Mouse (Mus musculus) liver, embryonic 14.5 days (tissue): Measurements from ENCODE around the gene Adra2b. TPM values are rescaled to one million over a fixed set of nuclear protein-coding genes. Genes with fewer than 3 reads are reported as not detected.

Experiments
- ATAC-seq: fragments of 200-750 bp; cut with Nextera tagmentation; 2 replicates; pipeline ENCODE4 v1.8.0; 2017; ENCODE audit warnings: moderate number of reproducible peaks, mild to moderate bottlenecking, moderate library complexity; ENCODE audit not compliant: insufficient read depth
- DNase-seq, 3 experiments: peaks; one replicate each; pipeline ENCODE4 v3.0.0-alpha.2; 2012 to 2013; ENCODE audit warnings: low read depth in 3 of 3, low spot score in 3 of 3
- H3K27ac ChIP-seq: fragments of 300-500 bp; sonication (generic); 2 replicates; pipeline ENCODE4 v1.5.1; 2014; ENCODE audit warnings: moderate library complexity, mild to moderate bottlenecking, control low read depth, inconsistent platforms
- H3K27me3 ChIP-seq: fragments of 300-500 bp; sonication (generic); 2 replicates; pipeline ENCODE4 v1.6.1; 2014; ENCODE audit warnings: mild to moderate bottlenecking, low read length, moderate library complexity; ENCODE audit not compliant: control insufficient read depth, insufficient read depth
- H3K36me3 ChIP-seq: fragments of 300-500 bp; sonication (generic); replicated peaks from 2 replicates; pipeline ENCODE4 v1.6.1; 2014; ENCODE audit warnings: low read depth; ENCODE audit not compliant: control insufficient read depth, insufficient read depth
- H3K4me1 ChIP-seq, 2 experiments: fragments of 200-500 bp in 1 of 2; fragments of 300-500 bp in 1 of 2; sonication (generic) in 1 of 2; replicated peaks; 2 replicates each; pipeline ENCODE4 v1.6.1; 2012 to 2014; ENCODE audit warnings: antibody characterized with exemption in 1 of 2, inconsistent platforms in 1 of 2, low read length in 1 of 2; ENCODE audit not compliant: control insufficient read depth in 2 of 2, insufficient read depth in 2 of 2
- H3K4me2 ChIP-seq: fragments of 300-500 bp; sonication (generic); 2 replicates; pipeline ENCODE4 v1.6.1; 2014; ENCODE audit warnings: low read depth, mild to moderate bottlenecking, control low read depth, moderate library complexity
- H3K4me3 ChIP-seq, 2 experiments: fragments of 200-500 bp in 1 of 2; fragments of 300-500 bp in 1 of 2; sonication (generic) in 1 of 2; 2 replicates each; pipeline ENCODE4 v1.5.1; 2012 to 2014; ENCODE audit warnings: low read depth in 2 of 2, low read length in 2 of 2, mild to moderate bottlenecking in 2 of 2, control low read depth in 1 of 2, inconsistent platforms in 1 of 2, moderate library complexity in 1 of 2; ENCODE audit not compliant: insufficient read depth in 1 of 2
- H3K9ac ChIP-seq: fragments of 300-500 bp; sonication (generic); replicated peaks from 2 replicates; pipeline ENCODE4 v1.6.1; 2014; ENCODE audit warnings: mild to moderate bottlenecking, control low read depth, moderate library complexity
- H3K9me3 ChIP-seq: fragments of 300-500 bp; sonication (generic); 2 replicates; pipeline ENCODE4 v1.6.1; 2016; ENCODE audit warnings: low read length, mixed read lengths; ENCODE audit not compliant: control insufficient read depth
- CTCF ChIP-seq: IDR thresholded peaks from 2 replicates; pipeline ENCODE4 v1.5.1; 2016; ENCODE audit warnings: antibody characterized with exemption, low read depth, control low read depth
- EP300 ChIP-seq: IDR thresholded peaks from 2 replicates; pipeline ENCODE4 v1.6.1; 2016; ENCODE audit warnings: antibody characterized with exemption, low read depth
- WGBS: fragments of 180-500 bp; shearing (Covaris S2); extraction: QIAGEN DNeasy Blood & Tissue Kit; methylation state at CpG from one replicate; pipeline ENCODE4 v1.1.7; 2014; ENCODE audit not compliant: insufficient replicate concordance; 5-methylcytosine and 5-hydroxymethylcytosine counted together
- polyA plus RNA-seq, 2 experiments: library from polyadenylated mRNA; depleted of rRNA in 1 of 2; stranded (reverse) in 1 of 2; unstranded in 1 of 2; fragments of >200 nt; fragmentation: Nextera tagmentation in 1 of 2; extraction: Ambion mirVana in 1 of 2; gene quantifications; 2 replicates each; pipeline versions ENCODE4 v1.2.1 to v1.2.3; 2012 to 2014

Adra2b gene
- polyA plus RNA-seq, 2 experiments: 13.2 to 20.0 TPM

- Histone ChIP-seq H3K36me3 (no peaks in the 10 kb centered on the region), H3K9me3 (no peaks in the 10 kb centered on the region), H3K27me3 (peaks cover 11% of the 10 kb centered on the region), H3K9ac (no peak within 1 kb of the TSS), H3K27ac (no peak within 1 kb of the TSS), H3K4me1 (peaks cover 0 to 10% of the 10 kb centered on the region in 2 experiments; a peak in 3 of 4 replicates), H3K4me2 (peak within 1 kb of the TSS; percentile 67; the same call in 1 of the 2 replicates), H3K4me3 (peak within 1 kb of the TSS in 1 of 2 experiments; percentile 57; a peak in 2 of 4 replicates)
- WGBS: 48% methylated on average over 4 of the region's 4 CpGs
- no peak for TF ChIP-seq EP300
- TF ChIP-seq CTCF: no peak
- no peak for DNase-seq
- ATAC-seq: no peak
These were observed 24.6 kb upstream of the Adra2b start, which contains the start of gene Astl for GRCm38 (mm10) chr2:127338416-127338815. Astl (plus strand) TSS chr2:127338639.

DNA sequence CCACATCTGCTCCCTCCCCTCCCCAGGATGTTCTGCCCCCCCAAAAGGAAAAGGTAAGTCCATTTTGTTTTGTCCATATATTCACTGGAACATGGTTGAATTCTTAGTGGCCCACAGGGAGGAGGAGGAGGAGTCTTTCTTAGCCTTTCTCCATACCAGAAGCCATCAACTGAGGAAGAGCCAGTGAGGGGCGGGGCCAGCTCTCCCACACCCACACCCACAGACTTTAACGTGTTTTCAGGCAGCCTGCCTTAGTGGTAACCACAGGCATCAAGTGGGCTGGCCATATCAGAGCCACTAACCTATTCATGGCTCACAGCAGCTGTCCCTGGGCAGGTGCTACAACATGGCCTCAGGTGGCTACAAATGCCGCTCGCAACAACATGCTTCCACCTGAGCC lies 24.2 kb upstream of the Adra2b start:
- H3K27me3 ChIP-seq: peaks cover 11% of the 10 kb centered on the region
- H3K36me3 ChIP-seq: no peaks in the 10 kb centered on the region
- no peak for ATAC-seq
- H3K9ac ChIP-seq: no peak overlapping the region
- 62% methylated on average over 4 of the region's 4 CpGs for WGBS
- no peak overlapping the region for H3K4me2 ChIP-seq
- peaks cover 0 to 10% of the 10 kb centered on the region in 2 experiments; a peak in 3 of 4 replicates for H3K4me1 ChIP-seq
- H3K27ac ChIP-seq: no peak overlapping the region
- TF ChIP-seq CTCF (no peak), EP300 (no peak)
- no peak overlapping the region for H3K4me3 ChIP-seq
- no peak for DNase-seq
- H3K9me3 ChIP-seq: no peaks in the 10 kb centered on the region

DNA sequence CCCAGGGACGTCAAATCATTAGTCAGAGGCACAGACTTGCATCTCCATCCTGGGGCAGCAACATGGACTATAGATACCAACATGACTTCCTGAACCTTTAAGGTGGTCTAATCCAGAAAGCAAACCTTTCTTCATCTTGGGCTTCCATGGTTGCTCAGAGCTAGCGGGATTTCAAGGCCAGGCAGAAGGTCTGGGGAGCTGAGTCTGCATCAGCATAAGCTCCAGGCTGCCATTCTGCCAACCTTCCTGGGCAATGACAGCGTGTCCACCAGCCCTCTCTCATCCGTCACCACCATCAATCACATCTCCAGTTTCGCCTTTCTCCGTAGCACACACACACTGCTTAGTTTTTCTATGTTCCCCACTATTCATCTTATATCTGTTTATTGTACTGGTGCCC lies 23.7 kb upstream of the Adra2b start:
- Histone ChIP-seq H3K4me2 (no peak overlapping the region), H3K36me3 (no peaks in the 10 kb centered on the region), H3K27me3 (peaks cover 11% of the 10 kb centered on the region), H3K4me3 (no peak overlapping the region), H3K27ac (no peak overlapping the region), H3K4me1 (peaks cover 0 to 10% of the 10 kb centered on the region in 2 experiments; a peak in 3 of 4 replicates), H3K9me3 (no peaks in the 10 kb centered on the region), H3K9ac (no peak overlapping the region)
- TF ChIP-seq EP300: no peak
- TF ChIP-seq CTCF: no peak
- 61% methylated on average over 6 of the region's 6 CpGs for WGBS
- no peak for DNase-seq
- no peak for ATAC-seq

DNA sequence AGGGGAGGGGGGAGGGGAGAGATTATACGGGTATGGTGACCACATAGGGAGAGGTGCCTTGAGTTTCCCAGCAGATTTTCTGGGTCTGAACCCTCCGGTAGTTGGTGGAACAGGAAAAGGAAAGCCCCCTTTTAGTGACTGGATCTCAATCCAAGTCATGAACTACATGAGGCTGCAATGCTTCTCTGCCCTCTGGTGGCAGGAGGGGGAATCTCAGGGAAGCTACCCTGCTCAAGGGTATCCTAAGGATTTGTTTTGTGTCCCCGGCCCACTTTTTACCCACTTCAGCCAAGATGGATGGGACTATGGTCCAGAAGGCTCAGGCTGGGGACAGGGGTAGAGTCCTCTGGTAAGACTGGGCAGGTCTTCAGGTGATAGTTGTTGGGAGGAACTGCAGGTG lies 21.8 kb upstream of the Adra2b start:
- no peaks in the 10 kb centered on the region for H3K36me3 ChIP-seq
- ATAC-seq: no peak
- peaks cover 10% of the 10 kb centered on the region for H3K27me3 ChIP-seq
- no peak overlapping the region for H3K27ac ChIP-seq
- no peak overlapping the region for H3K9ac ChIP-seq
- no peak for DNase-seq
- no peak overlapping the region for H3K4me3 ChIP-seq
- WGBS: 2% methylated on average over 3 of the region's 3 CpGs
- no peak for TF ChIP-seq EP300
- TF ChIP-seq CTCF: peak; percentile 88
- H3K4me2 ChIP-seq: no peak overlapping the region
- peaks cover 0 to 8% of the 10 kb centered on the region in 2 experiments; a peak in 3 of 4 replicates for H3K4me1 ChIP-seq
- H3K9me3 ChIP-seq: no peaks in the 10 kb centered on the region

GRCm38 (mm10) chr2:127346334-127346733 lies 16.7 kb upstream of the Adra2b start:
- H3K4me3 ChIP-seq: no peak overlapping the region
- no peaks in the 10 kb centered on the region for H3K9me3 ChIP-seq
- H3K27ac ChIP-seq: no peak overlapping the region
- 26% methylated on average over 1 of the region's 1 CpGs for WGBS
- TF ChIP-seq CTCF (peak; percentile 61), EP300 (no peak)
- DNase-seq (no peak), ATAC-seq (no peak)
- H3K27me3 ChIP-seq: no peaks in the 10 kb centered on the region
- no peak overlapping the region for H3K9ac ChIP-seq
- no peak overlapping the region for H3K4me2 ChIP-seq
- H3K36me3 ChIP-seq: no peaks in the 10 kb centered on the region
- H3K4me1 ChIP-seq: no peaks in the 10 kb centered on the region
